Mouse (Mus musculus) small intestine, adult 2 months (tissue): ENCODE results near the gene Stx19.

Experiments used
- CTCF ChIP-seq: fragments of 200-500 bp; IDR thresholded peaks from 2 replicates; pipeline ENCODE4 v1.5.1; 2012; ENCODE audit warnings: low read depth, mild to moderate bottlenecking, control low read depth, inconsistent platforms, low read length, moderate library complexity, mixed read lengths; ENCODE audit not compliant: insufficient replicate concordance, insufficient read length; ENCODE audit errors: extremely low read depth
- POLR2A ChIP-seq: fragments of 200-500 bp; IDR thresholded peaks from 2 replicates; pipeline ENCODE4 v1.6.1; 2012; ENCODE audit warnings: low read depth, mild to moderate bottlenecking, control low read depth, inconsistent platforms, low read length, moderate library complexity

GRCm38 (mm10) chr16:62826156-62827001, 11.9 kb downstream of the Stx19 start:
- no peak for TF ChIP-seq CTCF
- no peak for TF ChIP-seq POLR2A
